8 mouse cellular contexts compared by ENCODE assay signal in the genomic region with DNA sequence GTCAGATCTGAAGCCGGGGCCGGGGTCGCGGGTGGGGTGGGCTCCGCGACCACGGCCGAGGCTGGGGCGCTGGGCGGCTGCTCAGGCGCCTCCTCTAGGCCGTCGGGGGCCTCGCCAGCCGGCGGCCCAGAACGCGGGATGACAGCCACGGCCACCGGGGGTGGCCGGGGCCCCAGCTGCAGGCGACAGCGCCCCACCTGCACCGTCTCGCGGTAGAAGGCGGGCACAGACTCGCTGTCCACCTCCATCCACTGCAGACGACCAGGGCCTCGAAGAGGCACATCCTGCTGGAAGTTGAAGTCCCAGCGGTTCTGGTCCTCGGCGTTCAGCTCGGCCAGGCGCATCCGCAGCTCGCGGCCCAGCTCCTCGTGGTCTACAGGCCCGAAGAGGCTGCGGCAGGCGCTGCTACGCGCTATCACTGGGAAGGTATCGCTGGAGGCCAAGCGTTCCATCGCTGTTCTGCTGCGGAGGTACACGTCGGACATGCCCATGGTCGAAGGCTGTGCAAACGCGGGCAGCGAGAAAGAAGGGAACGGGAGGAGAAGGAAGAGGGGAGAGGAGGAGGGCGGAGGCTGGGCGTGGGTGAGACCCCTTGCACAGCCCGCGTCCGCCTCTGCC. TPM values are rescaled to one million over a fixed set of nuclear protein-coding genes. Genes with fewer than 3 reads are reported as not detected.
DNase-seq lines count a peak whose midpoint lies in the region; ATAC-seq and TF ChIP-seq lines count a peak whose summit lies in the region.

No protein-coding gene starts in this region.

- TF ChIP-seq POLR2A in heart, adult 2 months (IDR thresholded peaks at IDR 0.05; ENCODE audit: insufficient read depth, low read depth, low read length), result no peak

- no peak for TF ChIP-seq CTCF in heart, adult 2 months (IDR thresholded peaks at IDR 0.05)
- TF ChIP-seq CTCF in G1E (IDR thresholded peaks at IDR 0.05; ENCODE audit: low read depth, low read length), result no peak

- no peaks in the 10 kb centered on the region for H3K79me2 ChIP-seq in heart, adult 2 months (replicated peaks; ENCODE audit: control insufficient read depth, insufficient read depth, low read length)

- peaks cover 53% of the 10 kb centered on the region for H3K9me3 ChIP-seq in G1E (replicated peaks)
- H3K9me3 ChIP-seq in heart, embryonic 16.5 days (replicated peaks; ENCODE audit: control insufficient read depth, low read length), result peaks cover 16% of the 10 kb centered on the region
- peaks cover 17% of the 10 kb centered on the region; the same call in 1 of the 2 replicates for H3K9me3 ChIP-seq in liver, embryonic 15.5 days (replicated peaks)

- DNase-seq in heart, adult 2 months, result no peak
- DNase-seq in heart, adult 9 months (ENCODE audit: low spot score in 2 of 2), result no peak
- DNase-seq in G1E (ENCODE audit: low spot score), result no peak
- no peak for DNase-seq in frontal cortex, postnatal 14 days (ENCODE audit: low spot score in 2 of 2)
- DNase-seq in ovary, postnatal 36 days (ENCODE audit: low spot score), result no peak

- 0 out of 2 replicates have a peak, but pooled peaks cover 2% of the 10 kb centered on the region for H3K27me3 ChIP-seq in heart, adult 2 months (ENCODE audit: control insufficient read depth, insufficient read depth, low read length)
- peaks cover 7% of the 10 kb centered on the region; the same call in 1 of the 2 replicates for H3K27me3 ChIP-seq in G1E (ENCODE audit: insufficient read depth, low read length)
- H3K27me3 ChIP-seq in heart, embryonic 16.5 days (ENCODE audit: control insufficient read depth, insufficient read depth, low read length), result no peaks in the 10 kb centered on the region
- H3K27me3 ChIP-seq in liver, embryonic 15.5 days, result peaks cover 81% of the 10 kb centered on the region

- ATAC-seq in G1E (ENCODE audit: extremely low read depth, insufficient number of reproducible peaks, low FRiP score, poor library complexity, severe bottlenecking), result no peak
- ATAC-seq in heart, embryonic 16.5 days (replicated peaks; ENCODE audit: extremely low read depth, insufficient read depth, low FRiP score), result no peak
- peak; percentile 1; the same call in 1 of the 2 replicates for ATAC-seq in liver, embryonic 15.5 days (ENCODE audit: insufficient read depth)
- ATAC-seq in megakaryocyte-erythroid progenitor cell, adult 5-6 weeks (replicated peaks; ENCODE audit: low FRiP score, low TSS enrichment, poor library complexity, severe bottlenecking), result no peak

- H3K27ac ChIP-seq in heart, adult 2 months, result peak overlapping the region; percentile 73
- peak overlapping the region; percentile 59 for H3K27ac ChIP-seq in heart, embryonic 16.5 days (ENCODE audit: low read length)
- H3K27ac ChIP-seq in liver, embryonic 15.5 days (replicated peaks), result no peak overlapping the region

- TF ChIP-seq EP300 in heart, adult 2 months (IDR thresholded peaks at IDR 0.05; ENCODE audit: insufficient read depth, low read depth, low read length), result no peak

- H3K4me2 ChIP-seq in heart, embryonic 16.5 days (ENCODE audit: low read depth, low read length), result peak overlapping the region; percentile 80
- H3K4me2 ChIP-seq in liver, embryonic 15.5 days, result peak overlapping the region; percentile 68

- intact Hi-C loops in heart, adult 2 months (cut with DNase I), result loop anchor here (2.0 to 10.0 kb wide), 3 partner anchors 52 to 566 kb away; no protein-coding TSS in a partner anchor

- H3K4me1 ChIP-seq in heart, adult 2 months (ENCODE audit: control insufficient read depth, insufficient read depth, low read length), result no peaks in the 10 kb centered on the region; the same call in 1 of the 2 replicates
- no peaks in the 10 kb centered on the region for H3K4me1 ChIP-seq in G1E (ENCODE audit: insufficient read depth, low read depth, low read length)
- H3K4me1 ChIP-seq in heart, embryonic 16.5 days (ENCODE audit: control insufficient read depth, insufficient read depth, low read length), result peaks cover 20% of the 10 kb centered on the region
- H3K4me1 ChIP-seq in liver, embryonic 15.5 days (replicated peaks), result peaks cover 44% of the 10 kb centered on the region

- H3K9ac ChIP-seq in heart, adult 2 months (ENCODE audit: low read depth, low read length), result peak overlapping the region; percentile 84
- H3K9ac ChIP-seq in heart, embryonic 16.5 days (ENCODE audit: low read length), result peak overlapping the region; percentile 81
- H3K9ac ChIP-seq in liver, embryonic 15.5 days, result no peak overlapping the region

- H3K36me3 ChIP-seq in heart, adult 2 months (ENCODE audit: control insufficient read depth, insufficient read depth, low read length), result no peaks in the 10 kb centered on the region
- H3K36me3 ChIP-seq in G1E (replicated peaks), result no peaks in the 10 kb centered on the region
- H3K36me3 ChIP-seq in heart, embryonic 16.5 days (ENCODE audit: control insufficient read depth, insufficient read depth), result no peaks in the 10 kb centered on the region
- no peaks in the 10 kb centered on the region for H3K36me3 ChIP-seq in liver, embryonic 15.5 days (replicated peaks)

- 31% methylated on average over 58 of the region's 60 CpGs for WGBS in heart, adult 2 months
- 29% methylated on average over 60 of the region's 60 CpGs for WGBS in heart, embryonic 16.5 days
- 32% methylated on average over 60 of the region's 60 CpGs for WGBS in liver, embryonic 15.5 days (ENCODE audit: insufficient replicate concordance)

- H3K4me3 ChIP-seq in heart, adult 2 months, result peak overlapping the region; percentile 75
- peak overlapping the region; percentile 49; the same call in 1 of the 2 replicates for H3K4me3 ChIP-seq in G1E (ENCODE audit: low read depth, low read length)
- H3K4me3 ChIP-seq in heart, embryonic 16.5 days (ENCODE audit: low read length), result peak overlapping the region; percentile 68
- peak overlapping the region; percentile 50 for H3K4me3 ChIP-seq in liver, embryonic 15.5 days (replicated peaks)

RNA-seq across cellular contexts. Expression of a gene that starts 0.5 kb away (rescaled TPM):
- 10 to 100 TPM; 33.9 to 42.4 TPM for total RNA-seq in heart, adult 2 months (2021)
- polyA plus RNA-seq in heart, adult 2 months (2012; rRNA removed), result 12.3 and 15.7 TPM in 2 replicates
- total RNA-seq in G1E (2014; fragmentation: Nextera tagmentation) (not detected in 2 replicates), G1E (2017) (0.06 TPM in 1 of 2 replicates, not detected in the other)
- 0.03 and 0.15 TPM in 2 replicates for polyA plus RNA-seq in G1E (2012)
- 285 and 286 TPM in 2 replicates for polyA plus RNA-seq in heart, embryonic 16.5 days (2015; fragmentation: Nextera tagmentation; extraction: Ambion mirVana)
- polyA plus RNA-seq in liver, embryonic 15.5 days (2015; fragmentation: Nextera tagmentation; extraction: Ambion mirVana), result 182 and 216 TPM in 2 replicates
- 4.3 TPM in 1 of 2 replicates, not detected in the other for total RNA-seq in megakaryocyte-erythroid progenitor cell, adult 5-6 weeks (2014; fragmentation: Nextera tagmentation)
- total RNA-seq in megakaryocyte-erythroid progenitor cell, adult 5-6 weeks (2017), result 1.1 and 1.3 TPM in 2 replicates

RNA-seq across cellular contexts. Expression of a gene that starts 13.2 kb away (rescaled TPM):
- under 1 TPM; 0.36 to 0.42 TPM for total RNA-seq in heart, adult 2 months (2021)
- 2.3 and 2.5 TPM in 2 replicates for polyA plus RNA-seq in heart, adult 2 months (2012; rRNA removed)
- total RNA-seq in G1E (2014; fragmentation: Nextera tagmentation) (2.6 and 2.9 TPM in 2 replicates), G1E (2017) (3.9 and 5.0 TPM in 2 replicates)
- 2.4 and 3.4 TPM in 2 replicates for polyA plus RNA-seq in G1E (2012)
- 0.66 and 1.0 TPM in 2 replicates for polyA plus RNA-seq in heart, embryonic 16.5 days (2015; fragmentation: Nextera tagmentation; extraction: Ambion mirVana)
- 12.9 and 16.3 TPM in 2 replicates for polyA plus RNA-seq in liver, embryonic 15.5 days (2015; fragmentation: Nextera tagmentation; extraction: Ambion mirVana)
- total RNA-seq in megakaryocyte-erythroid progenitor cell, adult 5-6 weeks (2014; fragmentation: Nextera tagmentation), result 0.62 and 3.0 TPM in 2 replicates
- total RNA-seq in megakaryocyte-erythroid progenitor cell, adult 5-6 weeks (2017), result 1.1 and 2.5 TPM in 2 replicates

RNA-seq across cellular contexts. Expression of a gene that starts 42.6 kb away (rescaled TPM):
- total RNA-seq in heart, adult 2 months (2021), result not detected
- not detected in 2 replicates for polyA plus RNA-seq in heart, adult 2 months (2012; rRNA removed)
- total RNA-seq in G1E (2014; fragmentation: Nextera tagmentation), result 2.1 and 6.4 TPM in 2 replicates
- 3.2 and 3.8 TPM in 2 replicates for total RNA-seq in G1E (2017)
- polyA plus RNA-seq in G1E (2012), result 18.7 and 22.1 TPM in 2 replicates
- polyA plus RNA-seq in heart, embryonic 16.5 days (2015; fragmentation: Nextera tagmentation; extraction: Ambion mirVana), result 0.29 and 0.71 TPM in 2 replicates
- polyA plus RNA-seq in liver, embryonic 15.5 days (2015; fragmentation: Nextera tagmentation; extraction: Ambion mirVana), result 22.6 and 27.0 TPM in 2 replicates
- 8.4 and 8.5 TPM in 2 replicates for total RNA-seq in megakaryocyte-erythroid progenitor cell, adult 5-6 weeks (2014; fragmentation: Nextera tagmentation)
- total RNA-seq in megakaryocyte-erythroid progenitor cell, adult 5-6 weeks (2017), result 6.2 and 15.8 TPM in 2 replicates

Comparison
In these comparisons a context has a peak if more than half of its experiments do, and no peak if none do; other contexts are left out.
1. RNA of a gene that starts 0.5 kb away (polyA plus RNA-seq): 285 to 286 TPM in heart, embryonic 16.5 days and 182 to 216 TPM in liver, embryonic 15.5 days; 12.3 to 15.7 TPM in heart, adult 2 months and 0.03 to 0.15 TPM in G1E; every median in the first group is over 10 times any median in the second.
2. RNA of a gene that starts 42.6 kb away (polyA plus RNA-seq): 22.6 to 27.0 TPM in liver, embryonic 15.5 days and 18.7 to 22.1 TPM in G1E; 0.29 to 0.71 TPM in heart, embryonic 16.5 days and not detected in heart, adult 2 months; every median in the first group is over 10 times any median in the second.
3. Peak in every context shown above with its lines, with median percentiles within 50 percentile points of each other: H3K4me3 ChIP-seq.